Mouse (Mus musculus) limb, embryonic 13.5 days (tissue): Measurements from ENCODE around the gene Pradc1. TPM values are rescaled to one million over a fixed set of nuclear protein-coding genes. Genes with fewer than 3 reads are reported as not detected.

Source experiments
- ATAC-seq: fragments of 200-750 bp; cut with Nextera tagmentation; 2 replicates; pipeline ENCODE4 v1.8.0; 2017; ENCODE audit warnings: low read depth, moderate number of reproducible peaks, moderate TSS enrichment; ENCODE audit not compliant: low FRiP score
- H3K27ac ChIP-seq: fragments of 300-500 bp; sonication (generic); 2 replicates; pipeline ENCODE4 v1.5.1; 2015; ENCODE audit warnings: inconsistent platforms, mild to moderate bottlenecking, moderate library complexity
- H3K27me3 ChIP-seq: fragments of 300-500 bp; sonication (generic); 2 replicates; pipeline ENCODE4 v1.6.1; 2015; ENCODE audit warnings: mild to moderate bottlenecking, inconsistent platforms
- H3K36me3 ChIP-seq: fragments of 300-500 bp; sonication (generic); 2 replicates; pipeline ENCODE4 v1.6.1; 2015; ENCODE audit warnings: inconsistent platforms, mild to moderate bottlenecking, moderate library complexity
- H3K4me1 ChIP-seq: fragments of 300-500 bp; sonication (generic); 2 replicates; pipeline ENCODE4 v1.6.1; 2015; ENCODE audit warnings: inconsistent platforms
- H3K4me2 ChIP-seq: fragments of 300-500 bp; sonication (generic); replicated peaks from 2 replicates; pipeline ENCODE4 v1.6.1; 2015; ENCODE audit warnings: inconsistent platforms, mild to moderate bottlenecking, moderate library complexity
- H3K4me3 ChIP-seq: fragments of 300-500 bp; sonication (generic); 2 replicates; pipeline ENCODE4 v1.5.1; 2015; ENCODE audit warnings: moderate library complexity, mild to moderate bottlenecking, inconsistent platforms
- H3K9ac ChIP-seq: fragments of 300-500 bp; sonication (generic); 2 replicates; pipeline ENCODE4 v1.6.1; 2015; ENCODE audit warnings: mild to moderate bottlenecking, inconsistent platforms
- H3K9me3 ChIP-seq: fragments of 300-500 bp; sonication (generic); 2 replicates; pipeline ENCODE4 v1.6.1; 2016; ENCODE audit warnings: inconsistent platforms
- WGBS: fragments of 180-500 bp; shearing (Covaris S2); methylation state at CpG from one replicate; pipeline ENCODE4 v1.1.7; 2015; 5-methylcytosine and 5-hydroxymethylcytosine counted together
- polyA plus RNA-seq: library from polyadenylated mRNA; unstranded; fragments of >200 nt; fragmentation: Nextera tagmentation; extraction: Ambion mirVana; gene quantifications from 2 replicates; pipeline ENCODE4 v1.2.1, GENCODE M21; 2015

The Pradc1 gene
- polyA plus RNA-seq, 1 experiment from 2014 or later = 33.5 TPM

DNA sequence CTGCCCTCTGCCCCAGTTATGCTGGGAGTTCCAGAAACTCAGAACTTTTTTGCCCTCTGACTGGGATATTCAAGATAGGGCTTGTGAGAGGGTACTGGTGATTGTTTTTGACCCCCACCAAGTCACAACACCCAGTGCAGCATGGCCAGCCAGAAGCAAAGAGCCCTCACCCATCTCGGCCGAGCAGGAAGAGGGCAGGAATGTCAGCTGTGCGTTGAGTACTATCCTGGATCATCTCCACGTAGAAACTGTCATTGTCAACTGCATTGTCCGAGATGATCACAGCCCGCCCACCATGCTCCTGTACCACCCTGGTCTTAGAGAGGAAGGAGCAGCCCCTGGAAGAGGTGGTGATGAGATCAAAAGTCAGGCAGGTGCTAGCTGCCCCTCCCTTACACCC is 4.4 kb downstream of the Pradc1 start:
- 0 out of 2 replicates have a peak, but pooled peaks cover 3% of the 10 kb centered on the region for H3K4me1 ChIP-seq
- H3K27ac ChIP-seq = no peak overlapping the region
- no peak for ATAC-seq
- H3K27me3 ChIP-seq = no peaks in the 10 kb centered on the region
- H3K9ac ChIP-seq = no peak overlapping the region
- H3K36me3 ChIP-seq = peaks cover 39% of the 10 kb centered on the region
- H3K9me3 ChIP-seq = no peaks in the 10 kb centered on the region
- H3K4me2 ChIP-seq = no peak overlapping the region
- no peak overlapping the region for H3K4me3 ChIP-seq
- WGBS = 87% methylated on average over 6 of the region's 6 CpGs

DNA sequence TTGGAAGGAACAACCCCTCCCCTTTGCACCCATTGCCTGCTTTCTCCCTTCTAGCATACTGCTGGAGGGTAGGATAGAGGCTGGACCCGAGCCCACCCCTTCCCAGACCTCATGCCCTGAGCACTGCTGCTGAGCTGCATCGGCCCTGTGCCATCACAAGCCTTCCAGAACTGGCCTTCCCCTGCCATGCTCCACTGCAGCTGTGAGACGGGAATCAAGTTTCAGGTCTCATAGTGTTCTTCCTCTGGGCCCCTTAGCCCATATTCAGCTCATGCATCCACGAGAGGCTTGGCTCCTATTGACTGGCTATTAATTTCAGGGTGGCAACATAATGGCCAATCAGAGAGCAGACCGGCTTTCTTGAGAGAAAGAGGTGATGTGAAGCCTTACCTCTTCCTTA is 6.5 kb downstream of the Pradc1 start:
- Histone ChIP-seq H3K4me1 (no peaks in the 10 kb centered on the region), H3K4me2 (no peak overlapping the region), H3K27me3 (no peaks in the 10 kb centered on the region), H3K36me3 (peaks cover 59% of the 10 kb centered on the region), H3K27ac (no peak overlapping the region), H3K9me3 (no peaks in the 10 kb centered on the region), H3K4me3 (no peak overlapping the region), H3K9ac (no peak overlapping the region)
- 64% methylated on average over 5 of the region's 5 CpGs for WGBS
- ATAC-seq = no peak

DNA sequence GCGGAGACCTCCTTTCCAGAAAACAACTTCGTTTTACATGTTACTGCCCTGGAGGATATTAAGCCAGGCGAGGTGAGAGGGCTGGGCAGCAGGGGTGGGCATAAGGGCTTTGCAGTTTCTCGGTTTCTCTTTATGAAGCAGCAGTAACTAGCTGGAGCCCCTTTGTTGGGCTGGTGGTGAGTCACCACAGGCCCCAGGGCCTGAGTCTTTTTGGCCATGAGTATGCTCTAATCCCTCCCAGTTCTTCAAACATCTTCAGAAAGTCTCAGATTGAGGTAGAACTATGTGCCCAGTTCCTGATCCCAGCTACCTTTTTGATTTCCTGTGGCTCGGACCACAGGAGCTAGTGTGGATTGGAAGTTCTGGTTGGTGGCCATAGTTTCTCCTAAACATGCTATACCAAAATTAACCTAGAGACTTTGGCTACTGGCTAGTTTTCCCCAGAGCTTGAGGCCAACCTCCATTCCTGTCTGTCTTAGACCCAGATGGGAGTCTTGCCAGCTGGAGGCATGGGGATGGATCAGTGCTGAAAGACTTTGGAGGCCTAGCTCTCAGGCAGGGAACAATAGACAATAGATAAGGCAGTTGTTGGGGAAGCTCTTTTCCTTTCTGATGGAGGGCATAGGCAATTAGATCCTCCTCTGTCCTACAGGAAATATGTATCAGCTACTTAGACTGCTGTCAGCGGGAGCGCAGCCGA is 7.4 kb downstream of the Pradc1 start:
- no peaks in the 10 kb centered on the region for H3K27me3 ChIP-seq
- ATAC-seq = no peak

DNA sequence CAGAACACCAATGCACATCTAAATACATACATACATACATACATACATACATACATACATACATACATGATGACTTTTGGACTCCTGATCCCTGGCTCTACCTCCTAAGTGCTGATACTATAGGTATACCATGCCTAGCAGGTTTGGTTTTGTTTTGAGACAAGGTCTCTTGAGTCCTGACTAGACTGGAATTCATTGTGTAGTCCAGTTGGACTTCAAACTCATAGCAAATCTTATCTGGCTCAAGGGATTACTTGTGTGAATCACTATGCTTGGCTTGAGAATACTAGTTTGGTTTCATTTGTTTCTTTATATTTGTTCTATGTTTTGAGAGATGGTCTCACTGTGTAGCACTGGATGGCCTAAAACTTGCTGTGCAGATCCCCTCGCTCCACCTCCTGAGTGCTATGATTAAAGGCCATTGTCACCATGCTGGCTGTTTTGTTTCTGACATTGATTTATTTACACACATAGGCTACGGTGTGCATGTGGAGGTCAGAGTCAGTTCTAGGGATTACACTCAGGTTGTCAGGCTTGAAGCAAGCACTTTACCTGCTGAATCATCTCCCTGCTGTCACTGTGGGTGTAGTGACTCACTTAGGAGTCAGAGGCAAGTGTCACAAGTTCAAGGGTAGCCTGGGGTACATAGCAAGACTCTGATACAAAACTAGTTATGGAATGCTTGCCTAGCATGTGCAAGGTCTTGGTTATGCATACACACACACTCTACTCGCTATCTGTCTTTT is 8.1 kb downstream of the Pradc1 start:
- Histone ChIP-seq H3K4me2 (no peak overlapping the region), H3K36me3 (peaks cover 76% of the 10 kb centered on the region), H3K27me3 (no peaks in the 10 kb centered on the region), H3K27ac (no peak overlapping the region), H3K9ac (no peak overlapping the region), H3K4me3 (no peak overlapping the region), H3K9me3 (no peaks in the 10 kb centered on the region), H3K4me1 (no peaks in the 10 kb centered on the region)
- 86% methylated on average over 3 of the region's 3 CpGs for WGBS
- no peak for ATAC-seq

More for the DNA sequence above, 7.4 kb downstream of the Pradc1 start:
- 90% methylated on average over 8 of the region's 8 CpGs for WGBS
- peaks cover 68% of the 10 kb centered on the region for H3K36me3 ChIP-seq
- H3K9ac ChIP-seq = no peak overlapping the region
- H3K4me1 ChIP-seq = no peaks in the 10 kb centered on the region
- H3K4me3 ChIP-seq = no peak overlapping the region
- no peaks in the 10 kb centered on the region for H3K9me3 ChIP-seq
- H3K27ac ChIP-seq = no peak overlapping the region
- H3K4me2 ChIP-seq = no peak overlapping the region

- no peak overlapping the region for H3K4me2 ChIP-seq
- no peaks in the 10 kb centered on the region for H3K4me1 ChIP-seq
- no peaks in the 10 kb centered on the region for H3K9me3 ChIP-seq
- WGBS = 75% methylated on average over 4 of the region's 4 CpGs
- H3K27me3 ChIP-seq = no peaks in the 10 kb centered on the region
- ATAC-seq = no peak
- no peak overlapping the region for H3K27ac ChIP-seq
- H3K4me3 ChIP-seq = no peak overlapping the region
- H3K9ac ChIP-seq = no peak overlapping the region
- H3K36me3 ChIP-seq = peaks cover 73% of the 10 kb centered on the region
Observed at GRCm38 (mm10) chr6:85441142-85441541, 10.6 kb downstream of the Pradc1 start.

- ATAC-seq = no peak
- Histone ChIP-seq H3K9ac (no peak overlapping the region), H3K9me3 (no peaks in the 10 kb centered on the region), H3K4me1 (peaks cover 6% of the 10 kb centered on the region), H3K27me3 (no peaks in the 10 kb centered on the region), H3K36me3 (peaks cover 38% of the 10 kb centered on the region), H3K4me3 (no peak overlapping the region), H3K27ac (no peak overlapping the region), H3K4me2 (no peak overlapping the region)
- WGBS = 89% methylated on average over 5 of the region's 6 CpGs
Observed at GRCm38 (mm10) chr6:85436631-85437030, 15.1 kb downstream of the Pradc1 start.

DNA sequence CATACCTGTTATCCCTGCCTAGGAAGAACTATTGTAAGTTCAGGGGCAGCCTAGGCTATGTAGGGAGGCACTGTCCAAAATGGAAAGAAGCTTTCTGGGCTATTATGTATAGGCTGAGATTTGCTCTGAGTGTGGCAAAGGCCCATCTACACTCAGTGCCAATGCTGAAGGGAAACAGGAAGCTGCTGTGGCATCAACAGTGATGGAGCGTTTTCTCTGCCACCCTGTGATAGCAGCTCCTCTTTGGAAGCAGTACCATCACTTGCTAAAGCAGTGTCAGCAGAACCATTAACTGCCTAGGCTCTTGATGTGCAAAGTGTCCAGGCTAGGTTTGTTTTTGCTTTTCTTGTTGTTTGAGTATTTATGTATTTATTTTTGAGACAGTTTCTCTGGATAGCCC is 15.6 kb downstream of the Pradc1 start:
- no peak for ATAC-seq
- WGBS = 85% methylated on average over 1 of the region's 1 CpGs

GRCm38 (mm10) chr6:85433865-85434264 is 17.9 kb downstream of the Pradc1 start:
- Histone ChIP-seq H3K27me3 (no peaks in the 10 kb centered on the region), H3K4me1 (peaks cover 6% of the 10 kb centered on the region), H3K4me2 (no peak overlapping the region), H3K9me3 (no peaks in the 10 kb centered on the region), H3K9ac (no peak overlapping the region), H3K36me3 (peaks cover 10% of the 10 kb centered on the region), H3K27ac (no peak overlapping the region), H3K4me3 (no peak overlapping the region)
- 87% methylated on average over 5 of the region's 5 CpGs for WGBS
- ATAC-seq = no peak

More for the DNA sequence above, 15.6 kb downstream of the Pradc1 start:
- no peaks in the 10 kb centered on the region for H3K27me3 ChIP-seq
- H3K9ac ChIP-seq = no peak overlapping the region
- H3K36me3 ChIP-seq = peaks cover 34% of the 10 kb centered on the region
- H3K27ac ChIP-seq = no peak overlapping the region
- H3K4me3 ChIP-seq = no peak overlapping the region
- H3K4me1 ChIP-seq = peaks cover 6% of the 10 kb centered on the region
- H3K9me3 ChIP-seq = no peaks in the 10 kb centered on the region
- H3K4me2 ChIP-seq = no peak overlapping the region

GRCm38 (mm10) chr6:85431842-85432431 is 19.8 kb downstream of the Pradc1 start, which contains the start of gene Smyd5:
Gene Smyd5, plus strand, starts transcription at chr6:85431989.
- Histone ChIP-seq H3K9me3 (no peaks in the 10 kb centered on the region), H3K4me1 (peaks cover 6% of the 10 kb centered on the region), H3K9ac (peak within 1 kb of the TSS; percentile 84), H3K27ac (no peak within 1 kb of the TSS), H3K4me3 (peak within 1 kb of the TSS; percentile 90), H3K4me2 (peak within 1 kb of the TSS; percentile 81), H3K27me3 (peaks cover 11% of the 10 kb centered on the region), H3K36me3 (no peaks in the 10 kb centered on the region)
- under 1% methylated on average over 39 of the region's 39 CpGs for WGBS
- peak; percentile 91 for ATAC-seq

DNA sequence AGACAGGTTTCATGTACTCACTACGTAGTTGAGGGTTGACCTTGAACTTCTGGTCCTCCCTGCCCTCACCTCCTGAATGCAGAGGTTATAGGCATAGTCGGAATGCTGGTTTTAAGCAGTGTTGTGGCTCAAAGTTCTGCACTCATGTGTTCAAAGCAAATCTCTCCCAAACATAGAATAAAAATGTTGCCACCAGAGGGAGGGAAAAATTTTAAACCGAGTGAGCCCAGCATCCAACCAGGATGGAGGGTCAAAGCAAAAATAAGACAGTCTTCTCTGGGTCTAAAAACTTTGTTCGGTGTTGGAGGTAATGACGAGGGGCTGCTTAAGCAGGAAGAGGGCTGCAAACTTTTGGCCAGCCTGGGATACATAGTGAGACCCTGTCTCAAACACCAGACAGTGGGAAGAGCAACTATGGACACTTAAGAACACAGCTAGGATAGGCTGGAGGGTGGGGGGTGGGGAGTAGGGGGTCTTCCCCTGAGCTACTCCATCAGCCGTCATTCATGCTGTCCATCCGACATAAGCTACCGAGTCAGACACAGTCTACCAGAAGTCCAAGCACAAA is 20.4 kb downstream of the Pradc1 start:
- H3K9ac ChIP-seq = peak overlapping the region; percentile 84
- no peaks in the 10 kb centered on the region for H3K9me3 ChIP-seq
- no peaks in the 10 kb centered on the region for H3K36me3 ChIP-seq
- H3K4me2 ChIP-seq = peak overlapping the region; percentile 81
- peaks cover 6% of the 10 kb centered on the region for H3K4me1 ChIP-seq
- 45% methylated on average over 8 of the region's 8 CpGs for WGBS
- H3K27ac ChIP-seq = no peak overlapping the region
- peak; percentile 68; the same call in 1 of the 2 replicates for ATAC-seq
- H3K4me3 ChIP-seq = peak overlapping the region; percentile 90
- peaks cover 15% of the 10 kb centered on the region for H3K27me3 ChIP-seq

GRCm38 (mm10) chr6:85423836-85424379 is 27.9 kb downstream of the Pradc1 start, which contains the start of gene Noto:
Gene Noto, plus strand, starts transcription at chr6:85423886.
- Histone ChIP-seq H3K4me3 (peak within 1 kb of the TSS; percentile 7; the same call in 1 of the 2 replicates), H3K27me3 (peaks cover 60% of the 10 kb centered on the region), H3K4me2 (peak within 1 kb of the TSS; percentile 41)

More at GRCm38 (mm10) chr6:85423836-85424379, 27.9 kb downstream of the Pradc1 start, which contains the start of gene Noto:
- H3K27ac ChIP-seq = no peak within 1 kb of the TSS
- H3K9ac ChIP-seq = no peak within 1 kb of the TSS
- no peaks in the 10 kb centered on the region for H3K9me3 ChIP-seq
- peaks cover 8% of the 10 kb centered on the region for H3K4me1 ChIP-seq
- no peak for ATAC-seq
- 11% methylated on average over 28 of the region's 28 CpGs for WGBS
- H3K36me3 ChIP-seq = no peaks in the 10 kb centered on the region
